Mouse (Mus musculus): ENCODE results near the gene Cpt1a. TPM values are rescaled to one million over a fixed set of nuclear protein-coding genes. Genes with fewer than 3 reads are reported as not detected.

The Cpt1a gene
- polyA plus RNA-seq, 1 experiment: 128 TPM

DNA sequence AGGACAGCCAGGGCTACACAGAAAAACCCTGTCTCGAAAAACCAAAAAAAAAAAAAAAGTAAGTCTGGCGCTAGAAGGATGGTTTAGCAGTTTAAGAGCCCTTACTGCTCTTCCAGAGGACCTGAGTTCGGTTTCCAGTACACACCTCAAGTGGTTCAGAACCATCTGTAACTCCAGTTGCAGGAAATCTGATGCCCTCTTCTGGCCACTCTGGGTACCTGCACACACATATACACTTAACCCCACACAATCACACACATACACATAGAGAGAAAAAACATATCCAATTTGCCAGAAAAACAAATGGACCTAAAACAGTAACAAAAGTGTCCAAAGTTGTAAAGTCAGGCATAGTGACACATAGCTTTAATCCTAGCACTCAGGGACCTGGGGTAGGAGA lies 43.0 kb downstream of the Cpt1a start:
- DNase-seq (ENCODE audit: low read depth): no peak

DNA sequence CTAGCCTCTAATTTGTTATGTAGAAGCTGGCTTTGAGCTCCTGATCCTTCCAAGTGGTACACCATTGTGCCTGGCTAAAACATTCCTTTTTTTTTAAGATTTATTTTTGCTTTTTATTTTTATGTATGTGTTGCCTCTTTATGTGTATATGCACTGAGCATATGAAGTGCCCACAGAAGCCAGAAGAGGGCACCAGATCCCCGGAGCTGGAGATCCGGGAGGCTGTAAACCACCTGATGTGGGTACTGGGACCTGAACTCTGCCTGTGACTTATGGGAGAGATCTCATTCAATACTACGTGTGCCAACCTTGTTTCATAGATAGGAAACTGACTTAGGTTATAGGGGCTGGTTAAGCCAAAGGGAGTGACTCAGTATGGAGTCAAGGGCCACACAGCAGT lies 46.1 kb downstream of the Cpt1a start:
- no peak for DNase-seq (ENCODE audit: low read depth)

DNA sequence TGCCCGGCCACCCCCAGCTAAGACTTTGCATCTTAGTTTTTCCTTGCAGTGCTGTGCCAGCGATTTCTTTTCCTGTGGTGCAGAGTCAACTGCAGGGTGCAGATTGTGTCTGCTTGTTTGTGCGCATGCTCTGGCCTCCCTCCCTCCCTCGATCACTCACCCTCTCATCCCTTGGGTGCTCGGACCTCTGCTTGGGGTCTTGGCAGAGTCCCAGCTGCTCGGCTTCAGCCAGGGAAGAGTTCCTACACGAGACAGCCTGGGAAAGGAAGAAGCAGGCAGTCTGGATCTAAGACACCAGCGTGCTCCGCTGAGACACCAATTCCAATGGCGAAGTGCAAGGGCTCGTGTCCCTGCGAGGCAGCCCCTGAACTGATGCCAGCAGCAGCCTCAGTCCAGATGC lies 51.2 kb downstream of the Cpt1a start:
- no peak for DNase-seq (ENCODE audit: low read depth)

DNA sequence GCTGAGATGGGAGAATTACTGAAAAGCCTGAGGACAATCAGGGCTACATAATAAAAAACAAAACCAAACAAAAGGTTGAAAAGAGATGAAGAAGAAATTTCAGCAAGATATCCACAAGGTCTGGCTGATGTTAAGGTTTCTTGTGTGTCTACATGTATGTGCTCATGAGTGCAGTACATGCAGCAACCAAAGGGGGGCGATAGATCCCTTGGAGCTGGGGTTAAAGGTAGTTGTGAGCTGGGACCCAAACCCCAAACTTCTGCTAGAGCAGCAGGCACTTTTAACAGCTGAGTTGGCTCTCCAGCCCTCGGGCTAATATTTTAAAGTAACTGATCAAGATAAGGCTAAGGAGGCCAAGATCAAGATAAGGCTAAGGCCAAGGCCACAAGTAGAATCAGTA lies 51.9 kb downstream of the Cpt1a start:
- no peak for DNase-seq (ENCODE audit: low read depth)

DNA sequence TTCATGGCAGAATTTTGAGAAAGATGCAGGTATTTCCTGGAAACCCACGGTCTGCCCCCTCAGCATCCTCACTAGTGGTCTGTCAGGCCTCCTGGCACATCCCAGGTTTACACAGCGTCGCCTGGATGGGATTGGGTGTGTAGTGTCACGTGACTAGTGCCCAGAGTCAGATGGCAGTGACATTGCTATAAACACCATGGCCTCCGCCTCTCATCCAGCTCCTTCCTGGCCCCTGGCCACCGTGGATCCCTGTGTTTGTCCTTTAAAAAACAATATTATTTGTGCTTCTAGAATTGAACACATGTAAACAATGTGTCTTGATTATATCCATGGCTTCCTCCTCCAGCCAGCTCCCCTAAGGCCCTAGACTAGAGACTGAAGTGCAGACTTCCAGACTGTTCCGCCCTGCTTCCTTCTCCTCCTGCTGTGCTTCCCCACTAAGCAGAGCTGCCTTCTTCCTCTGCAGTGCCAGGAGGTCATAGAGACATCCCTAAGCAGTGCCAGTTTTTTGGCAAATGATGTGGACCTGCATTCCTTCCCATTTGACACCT lies 53.9 kb downstream of the Cpt1a start:
- DNase-seq (ENCODE audit: low read depth): no peak

DNA sequence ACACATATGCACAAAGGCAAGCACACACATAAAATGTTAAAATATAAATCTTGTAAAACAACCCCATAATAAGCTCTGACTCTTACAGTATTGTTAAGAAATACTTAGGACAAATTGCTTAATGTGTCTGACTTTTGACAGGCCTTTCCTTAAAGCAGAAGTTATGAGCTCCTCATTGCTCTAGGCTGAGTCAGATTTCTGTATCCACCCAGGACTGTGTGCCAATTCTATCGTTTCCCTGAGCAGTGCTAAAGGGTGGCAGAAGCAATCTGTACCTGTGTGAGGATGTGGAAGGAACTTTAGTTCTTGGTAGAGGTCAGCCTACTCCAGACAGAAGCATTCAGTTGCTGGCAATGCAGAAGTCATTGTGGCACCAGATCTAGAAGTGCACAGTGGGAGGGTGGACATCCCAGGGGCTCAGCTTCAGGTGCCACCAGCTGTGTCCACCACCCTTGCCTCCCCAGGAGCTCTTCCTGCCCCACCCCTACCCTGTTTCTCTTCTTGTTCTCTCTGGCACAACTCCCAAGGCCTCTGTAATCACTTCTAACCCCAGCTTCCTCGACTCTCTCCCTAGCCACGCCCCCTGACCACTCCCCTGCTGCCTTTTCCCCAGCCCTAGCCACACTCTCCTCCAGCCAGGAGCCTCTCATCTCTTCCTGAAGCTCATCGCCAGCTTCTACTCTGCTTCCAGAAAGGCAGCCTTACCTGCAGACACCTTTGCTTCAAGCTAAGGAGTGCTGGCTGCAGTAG lies 55.0 kb downstream of the Cpt1a start:
- DNase-seq (ENCODE audit: low read depth): no peak

DNA sequence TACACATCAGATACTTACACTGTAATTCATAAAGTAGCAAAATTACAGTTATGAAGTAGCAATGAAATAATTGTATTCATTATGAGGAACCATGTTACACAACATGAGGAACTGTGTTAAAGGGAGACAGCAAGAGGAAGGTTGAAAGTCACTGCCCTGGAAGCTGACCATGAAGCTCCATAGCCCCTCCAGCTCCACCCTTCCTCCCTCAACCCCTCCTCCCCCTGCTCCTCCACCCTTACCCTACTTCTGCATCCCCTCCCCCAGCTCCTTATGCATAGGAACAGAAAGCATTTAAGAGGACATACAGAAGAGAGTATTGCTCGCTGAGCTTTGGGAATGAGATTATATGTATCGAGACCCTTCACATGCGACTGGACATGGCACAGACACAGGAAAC lies 56.5 kb downstream of the Cpt1a start:
- no peak for DNase-seq (ENCODE audit: low read depth)

DNA sequence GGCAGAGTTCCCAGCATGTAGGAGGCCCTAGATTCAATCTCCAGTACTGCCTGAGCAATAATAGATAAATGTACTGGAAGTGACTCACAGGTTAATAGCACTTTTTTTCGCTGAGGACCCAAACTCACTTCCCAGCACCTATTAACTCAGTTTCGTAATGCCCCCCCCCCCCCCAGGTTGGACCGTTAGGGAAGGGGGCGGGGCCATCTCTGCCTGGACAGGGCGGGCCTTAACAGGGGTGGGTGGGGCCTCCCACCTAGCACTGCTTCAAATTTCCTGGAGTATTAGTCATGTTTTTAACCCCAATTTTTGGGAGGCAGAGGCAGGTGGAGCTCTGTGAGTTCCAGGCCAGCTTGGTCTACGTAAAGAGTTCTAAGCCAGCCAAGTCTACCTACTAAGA lies 65.9 kb downstream of the Cpt1a start:
- no peak for DNase-seq (ENCODE audit: low read depth)

DNA sequence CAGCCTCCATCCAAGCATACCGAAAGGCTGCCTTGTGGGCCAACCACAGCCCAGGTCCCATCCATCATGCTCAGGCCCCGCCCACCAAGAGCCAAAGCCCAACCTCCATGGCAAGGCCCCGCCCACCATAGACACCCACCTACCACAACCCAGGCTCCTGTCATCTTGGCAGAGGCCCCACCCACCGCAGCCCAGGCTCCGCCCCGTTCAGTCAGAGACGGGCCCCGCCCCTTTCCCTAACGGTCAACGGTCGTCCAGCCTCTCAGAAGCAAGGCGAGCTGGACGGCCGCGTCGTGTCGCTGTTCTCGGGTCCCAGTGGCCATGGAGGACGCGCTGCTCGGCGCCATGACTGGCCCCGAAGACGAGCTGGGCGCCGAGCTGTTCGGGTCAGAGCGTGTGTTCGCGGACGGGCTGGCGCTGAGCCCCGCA lies 66.5 kb downstream of the Cpt1a start, which contains the start of gene Tesmin:
TSS of gene Tesmin (plus strand) at position 229 of the 429 bp plus-strand sequence.
- DNase-seq (ENCODE audit: low read depth): no peak

DNA sequence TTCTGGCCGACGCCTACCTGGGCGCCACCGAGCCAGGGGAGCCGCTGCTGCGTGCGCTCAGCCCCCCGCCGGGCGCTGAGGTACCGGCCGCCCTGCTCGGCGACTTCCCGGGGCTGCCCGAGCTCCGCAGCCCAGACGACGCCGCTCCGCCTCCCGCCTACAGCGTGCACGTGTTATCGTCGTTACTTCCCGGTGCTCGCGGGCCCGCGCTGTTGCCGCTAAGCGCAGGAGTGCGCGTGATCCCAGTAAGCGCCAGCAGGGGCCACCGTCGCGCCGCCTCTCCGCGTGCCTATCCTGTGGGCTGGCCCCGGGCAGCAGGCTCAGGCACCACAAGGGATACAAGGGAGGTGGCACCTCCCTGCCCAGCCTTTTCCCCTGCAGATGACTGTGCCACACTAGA lies 67.0 kb downstream of the Cpt1a start:
- DNase-seq (ENCODE audit: low read depth): no peak

DNA sequence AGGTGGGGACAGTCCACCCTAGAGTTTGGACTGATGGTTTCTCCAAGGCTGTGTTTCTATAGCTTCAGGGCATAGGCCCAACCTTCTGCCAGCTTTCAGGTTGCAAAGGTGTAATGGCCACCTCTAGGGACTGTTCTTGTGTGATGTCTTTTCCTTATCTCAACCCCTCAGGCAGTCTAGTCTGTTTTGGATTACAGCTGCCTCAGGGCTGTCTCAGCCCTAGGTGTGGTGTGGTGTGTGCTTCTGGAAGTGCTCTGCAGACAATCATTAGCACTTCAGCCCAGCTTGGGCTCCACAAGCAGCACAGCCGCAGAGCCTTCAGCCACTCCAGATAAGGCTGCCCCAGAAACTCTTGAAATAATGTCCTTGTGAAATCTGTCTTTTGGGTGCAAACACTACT lies 70.2 kb downstream of the Cpt1a start:
- no peak for DNase-seq (ENCODE audit: low read depth)

DNA sequence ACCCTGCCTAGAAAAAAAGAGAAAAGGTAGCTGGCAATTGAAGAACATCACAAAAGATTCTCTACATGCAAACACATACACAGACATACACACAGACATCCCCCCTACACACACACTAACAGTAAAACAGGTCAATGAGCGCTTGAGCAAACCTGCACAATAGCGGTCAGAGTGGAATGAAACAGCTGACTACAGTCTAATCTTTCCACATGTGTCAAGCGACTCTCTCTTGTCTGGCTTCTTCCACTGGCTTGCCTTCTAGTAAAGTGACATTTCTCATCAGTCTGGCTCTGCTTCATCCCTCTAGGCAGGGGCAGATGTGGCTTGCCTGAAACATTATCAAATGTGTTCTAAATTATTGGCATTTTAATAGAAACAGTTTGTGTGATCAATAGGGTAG lies 72.1 kb downstream of the Cpt1a start:
- no peak for DNase-seq (ENCODE audit: low read depth)

DNA sequence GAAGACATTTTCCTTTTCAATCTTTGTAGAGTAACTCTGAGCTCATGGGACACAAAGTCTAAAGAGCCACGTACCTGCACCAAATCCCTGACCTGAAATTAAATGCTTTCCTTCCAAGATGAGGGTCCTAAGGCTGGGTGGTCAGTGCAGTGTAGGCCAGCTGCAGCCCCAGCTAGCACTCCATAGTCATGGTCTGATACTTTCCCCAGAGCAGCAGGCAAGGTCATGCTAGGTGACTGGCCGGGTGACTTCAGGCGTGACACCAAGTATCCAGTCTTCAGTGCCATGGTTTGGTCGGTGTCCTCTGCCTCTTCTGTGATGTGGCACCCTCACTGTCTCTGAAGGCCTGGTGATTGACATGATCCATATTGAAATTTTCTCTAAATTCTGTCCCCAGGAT lies 77.9 kb downstream of the Cpt1a start:
- DNase-seq (ENCODE audit: low read depth): no peak

DNA sequence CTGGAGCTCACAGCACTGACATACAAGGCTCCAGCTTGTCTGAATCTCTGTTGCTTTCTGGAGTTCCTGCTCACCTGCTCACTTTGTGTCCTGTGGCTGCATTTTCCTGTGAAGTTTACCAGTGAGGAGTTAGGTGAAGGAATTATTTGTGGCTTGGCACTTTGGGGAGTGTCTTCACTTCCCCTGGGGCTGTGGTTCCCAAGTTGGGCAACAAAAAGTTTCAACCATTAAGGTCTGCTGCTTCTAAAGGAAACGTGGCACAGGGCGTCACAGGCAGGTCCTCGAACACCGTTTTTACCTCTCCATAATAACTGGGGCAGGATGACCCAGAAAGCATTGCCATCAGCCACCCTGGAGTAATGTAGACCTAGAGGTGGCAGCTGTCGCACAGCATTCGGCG lies 79.4 kb downstream of the Cpt1a start:
- no peak for DNase-seq (ENCODE audit: low read depth)

DNA sequence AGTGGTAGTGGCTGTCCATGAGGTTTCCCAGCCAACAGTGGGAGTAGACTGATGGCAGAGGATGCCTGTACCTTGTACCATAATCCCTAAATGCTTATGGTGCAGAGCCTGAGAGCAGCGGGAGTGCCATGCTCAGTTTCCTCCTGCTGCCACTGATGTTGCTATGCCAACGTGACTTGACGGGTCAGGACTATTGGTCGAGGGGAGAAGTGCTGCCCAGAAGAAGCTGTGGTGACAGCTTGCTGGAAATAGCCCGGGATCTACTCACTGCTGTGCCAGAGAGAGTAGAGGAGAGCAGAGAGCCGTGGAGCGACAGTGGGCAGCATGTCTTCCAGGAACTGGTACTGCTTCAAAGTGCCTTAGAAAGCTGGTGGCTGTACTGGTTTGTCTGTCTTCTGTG lies 79.8 kb downstream of the Cpt1a start:
- DNase-seq (ENCODE audit: low read depth): no peak

DNA sequence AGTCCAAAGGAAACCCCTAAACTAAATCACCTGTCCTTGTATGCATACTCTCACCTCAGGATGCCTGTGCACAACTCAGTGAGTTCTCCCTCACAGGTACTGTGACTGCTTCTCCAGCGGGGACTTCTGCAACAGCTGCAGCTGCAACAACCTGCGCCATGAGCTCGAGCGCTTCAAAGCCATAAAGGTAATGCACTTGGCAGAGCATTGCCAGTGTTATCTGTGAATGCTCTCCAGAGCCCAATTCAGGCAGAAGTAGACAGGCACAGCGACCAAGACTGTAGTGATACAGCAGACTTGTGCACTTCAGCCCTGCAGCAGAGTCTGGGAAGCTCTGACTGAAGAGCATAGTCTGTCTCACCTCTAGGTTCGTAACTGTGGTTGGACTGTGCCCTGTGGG lies 80.3 kb downstream of the Cpt1a start:
- DNase-seq (ENCODE audit: low read depth): no peak

DNA sequence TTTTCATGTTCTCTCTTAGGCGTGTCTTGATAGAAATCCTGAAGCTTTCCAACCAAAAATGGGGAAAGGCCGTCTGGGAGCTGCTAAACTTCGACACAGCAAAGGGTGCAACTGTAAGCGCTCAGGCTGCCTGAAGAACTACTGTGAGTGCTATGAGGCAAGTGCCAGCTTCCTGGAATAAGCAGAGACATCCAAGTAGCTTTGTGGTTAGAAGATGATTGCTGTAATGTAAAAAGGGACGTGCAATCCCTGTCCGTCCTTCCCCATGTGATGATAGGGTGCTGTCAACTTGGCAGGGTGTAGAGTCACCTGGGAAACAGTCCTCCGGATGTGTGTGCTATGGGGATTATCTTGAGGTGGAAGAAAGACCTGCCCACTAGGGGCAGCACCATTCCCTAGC lies 81.9 kb downstream of the Cpt1a start:
- no peak for DNase-seq (ENCODE audit: low read depth)

DNA sequence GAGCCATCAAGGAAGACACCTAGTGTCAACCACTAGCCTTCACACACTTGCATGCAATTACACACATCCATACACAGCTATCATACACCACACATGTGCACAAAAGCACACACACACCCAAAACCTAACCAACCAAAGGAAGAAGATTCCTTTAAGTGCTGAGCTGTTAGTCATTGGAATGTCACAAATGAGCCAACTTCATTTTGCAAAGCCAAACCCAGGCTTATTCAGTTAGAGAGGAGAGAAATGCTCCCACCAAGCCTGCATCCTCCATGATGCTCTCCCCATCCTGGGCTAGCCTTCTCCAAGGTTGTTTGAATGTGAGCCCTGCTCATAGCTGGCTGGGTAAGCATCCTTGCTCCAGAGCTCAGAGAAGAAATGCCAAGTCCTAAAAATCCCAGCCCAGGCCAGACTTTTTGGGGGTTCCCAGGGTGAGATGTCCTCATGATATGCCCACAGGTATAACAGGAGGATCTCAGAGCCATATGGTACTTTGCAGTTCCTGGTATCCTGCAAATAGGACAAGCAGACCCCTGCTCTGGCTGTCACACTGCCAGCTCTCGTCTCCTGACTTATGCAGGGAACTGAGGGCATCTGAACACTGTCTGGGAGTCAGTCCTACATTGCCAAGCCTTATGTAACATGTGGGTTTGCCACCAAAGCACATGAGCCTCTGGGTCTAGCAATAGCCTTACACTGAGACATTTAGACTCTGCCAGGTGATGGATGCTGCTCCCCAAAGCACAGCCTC lies 83.6 kb downstream of the Cpt1a start:
- no peak for DNase-seq (ENCODE audit: low read depth)

DNA sequence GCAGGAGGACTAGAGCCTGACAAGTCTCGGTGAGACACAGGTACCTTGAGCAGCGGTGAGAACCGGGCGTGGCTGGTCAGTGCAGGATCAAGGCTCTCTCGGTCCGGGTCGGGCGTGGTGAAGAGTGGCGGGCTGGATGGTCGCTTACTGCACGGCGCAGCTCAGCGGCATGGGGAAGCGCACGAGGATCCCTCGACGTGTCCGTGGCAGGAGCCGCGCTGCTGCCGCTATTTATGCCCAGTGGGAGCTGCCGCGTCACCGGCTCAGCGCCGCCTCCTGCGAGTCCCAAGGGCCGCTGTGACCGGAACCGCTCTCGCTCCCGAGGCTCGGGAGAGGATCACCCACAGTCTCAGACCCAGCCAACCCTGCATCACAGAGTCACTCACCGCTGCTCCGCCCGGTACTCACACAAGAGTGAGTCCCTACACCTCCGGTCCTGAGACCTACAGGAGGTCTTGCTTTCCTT lies 92.2 kb downstream of the Cpt1a start, which contains the start of gene Gal:
TSS of gene Gal (minus strand) at position 277 of the 466 bp plus-strand sequence.
- no peak for DNase-seq (ENCODE audit: low read depth)

DNA sequence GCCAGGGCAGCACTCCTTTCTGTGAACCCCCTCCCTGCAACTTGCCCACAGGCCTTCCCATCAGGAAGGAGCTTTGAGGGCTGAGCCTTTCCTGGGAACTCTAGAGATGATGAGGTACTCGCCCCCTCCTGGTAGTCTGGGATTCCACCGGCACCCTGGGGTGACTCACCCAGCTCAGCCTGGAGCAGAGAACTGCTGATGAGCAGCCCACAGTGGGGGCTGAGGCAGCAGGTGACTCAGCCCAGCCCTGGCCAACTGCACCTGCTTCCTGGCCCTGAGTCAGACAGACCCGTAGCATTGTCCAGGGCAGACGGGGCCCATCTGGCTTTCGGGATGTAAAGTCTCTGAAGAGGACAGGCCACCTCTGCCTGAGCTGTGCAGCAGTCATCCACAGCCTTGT lies 97.1 kb downstream of the Cpt1a start:
- no peak for DNase-seq (ENCODE audit: low read depth)

DNA sequence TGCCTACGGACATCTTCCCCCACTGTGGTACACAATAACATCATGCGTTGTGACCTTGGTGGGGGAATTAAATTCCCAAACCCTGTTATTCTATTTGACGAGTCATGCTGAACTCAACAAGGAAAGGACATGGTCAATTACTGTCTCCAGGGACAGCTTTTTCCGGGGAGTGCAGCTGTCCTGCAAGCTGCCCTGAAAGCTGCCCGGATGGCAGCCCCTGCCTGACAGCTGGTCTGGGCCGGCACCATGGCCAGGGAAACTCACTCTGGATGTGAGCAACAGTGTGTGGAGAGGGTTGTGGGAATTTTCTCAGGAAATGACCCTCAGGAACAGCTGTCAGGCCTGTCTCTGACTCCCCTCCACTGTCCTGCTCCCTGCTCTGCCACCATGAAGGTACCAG lies 100.4 kb downstream of the Cpt1a start:
- DNase-seq (ENCODE audit: low read depth): no peak

DNA sequence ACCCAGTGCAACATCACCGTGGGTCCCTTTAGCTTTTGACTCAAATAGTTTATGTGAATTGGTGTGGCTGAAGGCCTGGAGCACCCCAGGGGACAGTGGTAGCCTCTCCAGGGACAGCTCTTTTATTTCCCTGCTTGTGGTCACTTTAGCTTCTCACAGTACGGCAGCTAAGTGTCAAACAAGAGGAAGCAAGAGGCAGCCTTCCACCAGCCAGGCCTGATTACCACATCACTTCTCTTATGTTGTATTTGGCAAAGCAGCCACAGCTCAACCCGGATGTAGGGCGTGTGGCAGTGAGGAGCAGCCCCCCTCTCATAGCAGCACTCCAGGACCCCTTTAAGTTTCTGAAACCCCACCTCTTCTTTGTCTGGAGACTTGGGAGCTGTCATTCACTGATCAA lies 100.8 kb downstream of the Cpt1a start:
- no peak for DNase-seq (ENCODE audit: low read depth)

DNA sequence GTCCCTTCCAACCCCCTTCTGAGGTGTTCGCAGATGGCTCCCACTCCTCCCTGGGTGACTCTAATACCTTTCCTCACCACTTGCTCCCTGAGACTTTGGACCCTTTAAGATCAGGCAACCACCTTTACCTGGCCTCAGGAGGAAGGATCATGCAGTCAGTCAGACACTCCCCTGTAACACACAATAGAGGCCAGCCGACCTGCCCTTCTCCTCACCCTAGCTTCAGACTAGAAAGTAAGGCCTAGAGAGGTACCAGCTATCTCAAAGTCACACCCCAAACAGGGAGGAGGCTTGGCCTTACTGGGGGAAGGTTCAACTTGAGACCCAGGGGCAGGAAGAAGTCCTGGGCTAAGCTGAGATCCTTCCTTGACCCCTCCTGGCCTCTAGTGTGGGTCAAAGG lies 102.1 kb downstream of the Cpt1a start:
- no peak for DNase-seq (ENCODE audit: low read depth)
